Mouse (Mus musculus) stomach, embryonic 14.5 days (tissue): ENCODE measurements around the gene Otogl. TPM values are rescaled to one million over a fixed set of nuclear protein-coding genes. Genes with fewer than 3 reads are reported as not detected.

Source experiments
- ATAC-seq: fragments of 200-750 bp; cut with Nextera tagmentation; 2 replicates; pipeline ENCODE4 v1.8.0; 2017; ENCODE audit warnings: low read depth, moderate TSS enrichment; ENCODE audit not compliant: insufficient number of reproducible peaks, insufficient read depth, low FRiP score
- H3K27ac ChIP-seq: fragments of 300-500 bp; sonication (generic); 2 replicates; pipeline ENCODE4 v1.5.1; 2014; ENCODE audit warnings: mild to moderate bottlenecking, low read length, moderate library complexity, mixed read lengths
- H3K27me3 ChIP-seq: fragments of 300-500 bp; sonication (generic); 2 replicates; pipeline ENCODE4 v1.6.1; 2014; ENCODE audit warnings: low read length, control low read depth, mixed read lengths; ENCODE audit not compliant: control insufficient read depth, insufficient read depth
- H3K36me3 ChIP-seq: fragments of 300-500 bp; sonication (generic); 2 replicates; pipeline ENCODE4 v1.6.1; 2014; ENCODE audit warnings: mild to moderate bottlenecking, control low read depth, low read length, moderate library complexity, mixed read lengths; ENCODE audit not compliant: control insufficient read depth, insufficient read depth
- H3K4me1 ChIP-seq: fragments of 300-500 bp; sonication (generic); 2 replicates; pipeline ENCODE4 v1.6.1; 2014; ENCODE audit warnings: low read length, control low read depth, mixed read lengths; ENCODE audit not compliant: control insufficient read depth, insufficient read depth
- H3K4me2 ChIP-seq: fragments of 300-500 bp; sonication (generic); replicated peaks from 2 replicates; pipeline ENCODE4 v1.6.1; 2014; ENCODE audit warnings: low read depth, low read length, control low read depth
- H3K4me3 ChIP-seq: fragments of 300-500 bp; sonication (generic); 2 replicates; pipeline ENCODE4 v1.5.1; 2014; ENCODE audit warnings: low read depth, low read length, control low read depth
- H3K9ac ChIP-seq: fragments of 300-500 bp; sonication (generic); replicated peaks from 2 replicates; pipeline ENCODE4 v1.6.1; 2014; ENCODE audit warnings: low read depth, mild to moderate bottlenecking, control low read depth, low read length, moderate library complexity, mixed read lengths
- H3K9me3 ChIP-seq: fragments of 300-500 bp; sonication (generic); 2 replicates; pipeline ENCODE4 v1.6.1; 2016; ENCODE audit warnings: low read depth, low read length, control low read depth; ENCODE audit not compliant: control insufficient read depth
- WGBS: fragments of 180-500 bp; shearing (Covaris S2); extraction: QIAGEN DNeasy Blood & Tissue Kit; methylation state at CpG from one replicate; pipeline ENCODE4 v1.1.7; 2014; 5-methylcytosine and 5-hydroxymethylcytosine counted together
- polyA plus RNA-seq: library from polyadenylated mRNA; unstranded; fragments of >200 nt; fragmentation: Nextera tagmentation; extraction: Ambion mirVana; gene quantifications from 2 replicates; pipeline ENCODE4 v1.2.1, GENCODE M21; 2014

Gene Otogl
- polyA plus RNA-seq, 1 experiment from 2014 or later: 0.10 TPM

- H3K4me1 ChIP-seq: no peaks in the 10 kb centered on the region
- 74% methylated on average over 1 of the region's 1 CpGs for WGBS
- no peaks in the 10 kb centered on the region for H3K27me3 ChIP-seq
- H3K9ac ChIP-seq: no peak overlapping the region
- H3K9me3 ChIP-seq: no peaks in the 10 kb centered on the region
- no peak overlapping the region for H3K4me2 ChIP-seq
- no peaks in the 10 kb centered on the region for H3K36me3 ChIP-seq
- no peak overlapping the region for H3K27ac ChIP-seq
- no peak overlapping the region for H3K4me3 ChIP-seq
- ATAC-seq: no peak
Observed at GRCm38 (mm10) chr10:107759624-107760023, 152.3 kb downstream of the Otogl start.

GRCm38 (mm10) chr10:107753471-107753870 is 158.5 kb downstream of the Otogl start:
- Histone ChIP-seq H3K9ac (no peak overlapping the region), H3K36me3 (no peaks in the 10 kb centered on the region), H3K4me1 (no peaks in the 10 kb centered on the region), H3K27ac (no peak overlapping the region), H3K4me3 (no peak overlapping the region), H3K27me3 (no peaks in the 10 kb centered on the region), H3K9me3 (no peaks in the 10 kb centered on the region), H3K4me2 (no peak overlapping the region)
- 84% methylated on average over 3 of the region's 3 CpGs for WGBS
- no peak for ATAC-seq

- Histone ChIP-seq H3K27me3 (no peaks in the 10 kb centered on the region), H3K4me2 (peak overlapping the region; percentile 22), H3K27ac (no peak overlapping the region), H3K4me3 (no peak overlapping the region), H3K4me1 (no peaks in the 10 kb centered on the region), H3K36me3 (no peaks in the 10 kb centered on the region), H3K9me3 (no peaks in the 10 kb centered on the region), H3K9ac (no peak overlapping the region)
- peak; percentile 42; the same call in 1 of the 2 replicates for ATAC-seq
- 36% methylated on average over 15 of the region's 15 CpGs for WGBS
Observed at GRCm38 (mm10) chr10:107752351-107753143, 159.4 kb downstream of the Otogl start.

GRCm38 (mm10) chr10:107751944-107752343 is 160.0 kb downstream of the Otogl start:
- H3K27ac ChIP-seq: no peak overlapping the region
- H3K27me3 ChIP-seq: no peaks in the 10 kb centered on the region
- H3K9me3 ChIP-seq: no peaks in the 10 kb centered on the region
- 0 out of 2 replicates have a peak, but pooled peaks have one; percentile 18 for ATAC-seq
- no peaks in the 10 kb centered on the region for H3K36me3 ChIP-seq
- peak overlapping the region; percentile 22 for H3K4me2 ChIP-seq
- no peak overlapping the region for H3K9ac ChIP-seq
- WGBS: 29% methylated on average over 6 of the region's 6 CpGs
- H3K4me1 ChIP-seq: no peaks in the 10 kb centered on the region
- no peak overlapping the region for H3K4me3 ChIP-seq

GRCm38 (mm10) chr10:107747566-107747965 is 164.4 kb downstream of the Otogl start:
- Histone ChIP-seq H3K4me1 (no peaks in the 10 kb centered on the region), H3K27ac (no peak overlapping the region), H3K4me3 (no peak overlapping the region), H3K9ac (no peak overlapping the region), H3K4me2 (no peak overlapping the region), H3K27me3 (no peaks in the 10 kb centered on the region), H3K9me3 (no peaks in the 10 kb centered on the region), H3K36me3 (no peaks in the 10 kb centered on the region)
- ATAC-seq: no peak
- WGBS: 21% methylated on average over 5 of the region's 5 CpGs

GRCm38 (mm10) chr10:107746717-107747116 is 165.2 kb downstream of the Otogl start:
- Histone ChIP-seq H3K4me3 (no peak overlapping the region), H3K9ac (no peak overlapping the region), H3K9me3 (no peaks in the 10 kb centered on the region), H3K4me1 (no peaks in the 10 kb centered on the region), H3K27me3 (no peaks in the 10 kb centered on the region), H3K27ac (no peak overlapping the region), H3K36me3 (no peaks in the 10 kb centered on the region), H3K4me2 (peak overlapping the region; percentile 18; the same call in 1 of the 2 replicates)
- ATAC-seq: no peak
- WGBS: 8% methylated on average over 9 of the region's 9 CpGs

- Histone ChIP-seq H3K27me3 (no peaks in the 10 kb centered on the region), H3K9ac (no peak overlapping the region), H3K4me1 (no peaks in the 10 kb centered on the region), H3K36me3 (no peaks in the 10 kb centered on the region), H3K4me2 (no peak overlapping the region), H3K9me3 (no peaks in the 10 kb centered on the region), H3K4me3 (no peak overlapping the region), H3K27ac (no peak overlapping the region)
- no peak for ATAC-seq
- WGBS: 86% methylated on average over 5 of the region's 5 CpGs
Observed at GRCm38 (mm10) chr10:107739815-107740214, 172.1 kb downstream of the Otogl start.

- H3K4me1 ChIP-seq: no peaks in the 10 kb centered on the region
- 87% methylated on average over 6 of the region's 6 CpGs for WGBS
- no peak overlapping the region for H3K27ac ChIP-seq
- no peak overlapping the region for H3K9ac ChIP-seq
- no peaks in the 10 kb centered on the region for H3K36me3 ChIP-seq
- ATAC-seq: no peak
- H3K9me3 ChIP-seq: no peaks in the 10 kb centered on the region
- no peaks in the 10 kb centered on the region for H3K27me3 ChIP-seq
- H3K4me3 ChIP-seq: no peak overlapping the region
- H3K4me2 ChIP-seq: no peak overlapping the region
Observed at GRCm38 (mm10) chr10:107737743-107738142, 174.2 kb downstream of the Otogl start.

GRCm38 (mm10) chr10:107735448-107735847 is 176.5 kb downstream of the Otogl start:
- Histone ChIP-seq H3K9ac (no peak overlapping the region), H3K4me1 (no peaks in the 10 kb centered on the region), H3K27ac (no peak overlapping the region), H3K27me3 (no peaks in the 10 kb centered on the region), H3K4me3 (no peak overlapping the region), H3K36me3 (no peaks in the 10 kb centered on the region), H3K4me2 (no peak overlapping the region), H3K9me3 (no peaks in the 10 kb centered on the region)
- 79% methylated on average over 7 of the region's 7 CpGs for WGBS
- ATAC-seq: no peak
